Mouse (Mus musculus) MEL (cell line): ENCODE measurements around the gene Aurka. TPM values are rescaled to one million over a fixed set of nuclear protein-coding genes. Genes with fewer than 3 reads are reported as not detected.

Source experiments
- DNase-seq: peaks from one replicate; pipeline ENCODE4 v3.0.0; 2011; ENCODE audit warnings: low read depth, low spot score
- H3K27ac ChIP-seq: 2 replicates; pipeline ENCODE4 v1.5.1; 2012; ENCODE audit warnings: low read depth, mild to moderate bottlenecking, control low read depth, low read length, moderate library complexity; ENCODE audit not compliant: control insufficient read depth
- H3K27me3 ChIP-seq, 2 experiments: fragments of 150-350 bp in 1 of 2; sonication (generic) in 1 of 2; 2 replicates each; pipeline ENCODE4 v1.6.1; 2012; ENCODE audit warnings: low read length in 2 of 2, mild to moderate bottlenecking in 2 of 2, improper control_type of control experiment in 1 of 2, moderate library complexity in 1 of 2; ENCODE audit not compliant: insufficient read depth in 2 of 2, control insufficient read depth in 1 of 2
- H3K36me3 ChIP-seq, 2 experiments: 2 replicates each; pipeline ENCODE4 v1.6.1; 2012 to 2014; ENCODE audit warnings: low read length in 2 of 2, improper control_type of control experiment in 1 of 2, inconsistent platforms in 1 of 2, mild to moderate bottlenecking in 1 of 2; ENCODE audit not compliant: insufficient read depth in 2 of 2, control insufficient read depth in 1 of 2
- H3K4me1 ChIP-seq, 2 experiments: fragments of 150-350 bp in 1 of 2; sonication (generic) in 1 of 2; 2 replicates each; pipeline ENCODE4 v1.6.1; 2012; ENCODE audit warnings: low read length in 2 of 2, improper control_type of control experiment in 1 of 2, mild to moderate bottlenecking in 1 of 2; ENCODE audit not compliant: insufficient read depth in 2 of 2, control insufficient read depth in 1 of 2
- H3K4me3 ChIP-seq, 2 experiments: fragments of 150-350 bp in 1 of 2; sonication (generic) in 1 of 2; 2 replicates each; pipeline ENCODE4 v1.5.1; 2012; ENCODE audit warnings: low read depth in 2 of 2, low read length in 2 of 2, mild to moderate bottlenecking in 2 of 2, moderate library complexity in 2 of 2, control low read depth in 1 of 2, improper control_type of control experiment in 1 of 2; ENCODE audit not compliant: control insufficient read depth in 1 of 2, insufficient read depth in 1 of 2
- H3K79me2 ChIP-seq: 2 replicates; pipeline ENCODE4 v1.6.1; 2012; ENCODE audit warnings: mild to moderate bottlenecking, low read length, moderate library complexity; ENCODE audit not compliant: control insufficient read depth, poor library complexity, insufficient read depth
- H3K9ac ChIP-seq: 2 replicates; pipeline ENCODE4 v1.6.1; 2012; ENCODE audit warnings: low read depth, mild to moderate bottlenecking, control low read depth, low read length, moderate library complexity; ENCODE audit not compliant: control insufficient read depth, poor library complexity, severe bottlenecking
- H3K9me3 ChIP-seq: fragments of 150-350 bp; sonication (generic); replicated peaks from 2 replicates; pipeline ENCODE4 v1.6.1; 2012; ENCODE audit warnings: mild to moderate bottlenecking, low read length, improper control_type of control experiment, moderate library complexity; ENCODE audit not compliant: insufficient read depth
- BHLHE40 ChIP-seq: IDR thresholded peaks from 2 replicates; pipeline ENCODE4 v1.6.1; 2012; ENCODE audit warnings: low read depth, mild to moderate bottlenecking, inconsistent platforms, low read length, improper control_type of control experiment, borderline replicate concordance
- CHD1 ChIP-seq: IDR thresholded peaks from 2 replicates; pipeline ENCODE4 v1.6.1; 2012; ENCODE audit warnings: low read depth, mild to moderate bottlenecking, inconsistent platforms, low read length, improper control_type of control experiment
- CTCF ChIP-seq, 3 experiments: IDR thresholded peaks in 2 of 3; conservative IDR thresholded peaks in 1 of 3; 2 replicates each; pipeline ENCODE4 v1.5.1; 2011 to 2012; ENCODE audit warnings: low read length in 3 of 3, low read depth in 2 of 3, mild to moderate bottlenecking in 2 of 3, improper control_type of control experiment in 1 of 3, inconsistent platforms in 1 of 3, mixed read lengths in 1 of 3, moderate library complexity in 1 of 3; ENCODE audit not compliant: control insufficient read depth in 1 of 3, insufficient read depth in 1 of 3, poor library complexity in 1 of 3, severe bottlenecking in 1 of 3
- E2F4 ChIP-seq: IDR thresholded peaks from 2 replicates; pipeline ENCODE4 v1.6.1; 2011; ENCODE audit warnings: low read depth, low read length, improper control_type of control experiment, borderline replicate concordance
- ETS1 ChIP-seq: IDR thresholded peaks from 2 replicates; pipeline ENCODE4 v1.6.1; 2012; ENCODE audit warnings: low read depth, mild to moderate bottlenecking, inconsistent platforms, low read length, improper control_type of control experiment, moderate library complexity
- GABPA ChIP-seq: IDR thresholded peaks from 2 replicates; pipeline ENCODE4 v1.6.1; 2012; ENCODE audit warnings: low read depth, mild to moderate bottlenecking, inconsistent platforms, low read length, improper control_type of control experiment, moderate library complexity
- GATA1 ChIP-seq: IDR thresholded peaks from 2 replicates; pipeline ENCODE4 v1.6.1; 2011; ENCODE audit warnings: low read depth, low read length, improper control_type of control experiment
- JUND ChIP-seq: IDR thresholded peaks from 2 replicates; pipeline ENCODE4 v1.6.1; 2011; ENCODE audit warnings: low read depth, mild to moderate bottlenecking, improper control_type of control experiment, low read length
- KAT2A ChIP-seq: conservative IDR thresholded peaks from 2 replicates; pipeline ENCODE4 v1.6.1; 2012; ENCODE audit warnings: low read depth, low read length, improper control_type of control experiment, inconsistent platforms
- MAFK ChIP-seq: IDR thresholded peaks from 2 replicates; pipeline ENCODE4 v1.6.1; 2011; ENCODE audit warnings: low read depth, mild to moderate bottlenecking, low read length, improper control_type of control experiment, borderline replicate concordance
- MAZ ChIP-seq: IDR thresholded peaks from 2 replicates; pipeline ENCODE4 v1.6.1; 2012; ENCODE audit warnings: low read depth, mild to moderate bottlenecking, inconsistent platforms, low read length, improper control_type of control experiment
- MYB ChIP-seq: IDR thresholded peaks from 2 replicates; pipeline ENCODE4 v1.6.1; 2011; ENCODE audit warnings: mild to moderate bottlenecking, low read depth, low read length, improper control_type of control experiment
- MYC ChIP-seq: IDR thresholded peaks from 2 replicates; pipeline ENCODE4 v1.6.1; 2011; ENCODE audit warnings: low read depth, mild to moderate bottlenecking, low read length, improper control_type of control experiment, moderate library complexity
- NRF1 ChIP-seq: IDR thresholded peaks from 2 replicates; pipeline ENCODE4 v1.6.1; 2014; ENCODE audit warnings: low read depth, mild to moderate bottlenecking, inconsistent platforms, low read length, improper control_type of control experiment, moderate library complexity; ENCODE audit not compliant: poor library complexity, insufficient read depth, severe bottlenecking
- POLR2A ChIP-seq, 2 experiments: IDR thresholded peaks; 2 replicates each; pipeline ENCODE4 v1.6.1; 2011 to 2012; ENCODE audit warnings: low read length in 2 of 2, mild to moderate bottlenecking in 2 of 2, control low read depth in 1 of 2, improper control_type of control experiment in 1 of 2, low read depth in 1 of 2, moderate library complexity in 1 of 2; ENCODE audit not compliant: control insufficient read depth in 1 of 2, insufficient read depth in 1 of 2, poor library complexity in 1 of 2
- POLR2AphosphoS5 ChIP-seq: IDR thresholded peaks from 2 replicates; pipeline ENCODE4 v1.6.1; 2012; ENCODE audit warnings: low read depth, borderline replicate concordance, mild to moderate bottlenecking, inconsistent platforms, low read length, moderate library complexity, mixed read lengths
- RAD21 ChIP-seq: IDR thresholded peaks from 2 replicates; pipeline ENCODE4 v1.6.1; 2011; ENCODE audit warnings: mild to moderate bottlenecking, low read depth, low read length, improper control_type of control experiment
- SIN3A ChIP-seq: IDR thresholded peaks from 2 replicates; pipeline ENCODE4 v1.6.1; 2012; ENCODE audit warnings: low read length, improper control_type of control experiment, inconsistent platforms
- SMC3 ChIP-seq: IDR thresholded peaks from 2 replicates; pipeline ENCODE4 v1.6.1; 2011; ENCODE audit warnings: low read depth, low read length, improper control_type of control experiment
- TAL1 ChIP-seq: IDR thresholded peaks from 2 replicates; pipeline ENCODE4 v1.6.1; 2012; ENCODE audit warnings: mild to moderate bottlenecking, inconsistent platforms, low read length, moderate library complexity, mixed read lengths
- TBP ChIP-seq: IDR thresholded peaks from 2 replicates; pipeline ENCODE4 v1.8.0; 2011; ENCODE audit warnings: low read depth, low read length, improper control_type of control experiment
- USF2 ChIP-seq, 2 experiments: IDR thresholded peaks; 2 replicates each; pipeline ENCODE4 v1.6.1; 2011 to 2012; ENCODE audit warnings: improper control_type of control experiment in 2 of 2, low read length in 2 of 2, borderline replicate concordance in 1 of 2, inconsistent platforms in 1 of 2, low read depth in 1 of 2, mild to moderate bottlenecking in 1 of 2; ENCODE audit not compliant: insufficient read depth in 1 of 2
- ZNF384 ChIP-seq: IDR thresholded peaks from 2 replicates; pipeline ENCODE4 v1.6.1; 2012; ENCODE audit warnings: low read depth, mild to moderate bottlenecking, inconsistent platforms, low read length, improper control_type of control experiment
- polyA plus RNA-seq, 2 experiments: library from polyadenylated mRNA; stranded (reverse) in 1 of 2; unstranded in 1 of 2; fragments of >175 nt in 1 of 2; fragments of >200 nt in 1 of 2; gene quantifications; 2 replicates each; pipeline versions ENCODE4 v1.2.1 to v1.2.4; 2012; ENCODE audit warnings: low replicate concordance in 2 of 2, low read depth in 1 of 2; ENCODE audit not compliant: insufficient read length in 2 of 2, insufficient read depth in 1 of 2, missing spikeins in 1 of 2
- total RNA-seq: library from RNA; depleted of rRNA; stranded (reverse); fragments of 300-350 nt; gene quantifications from 2 replicates; pipeline ENCODE4 v1.2.3, GENCODE M21; 2012

The Aurka gene
- total and polyA plus RNA-seq, 3 experiments = 110 to 236 (median 150) TPM

DNA sequence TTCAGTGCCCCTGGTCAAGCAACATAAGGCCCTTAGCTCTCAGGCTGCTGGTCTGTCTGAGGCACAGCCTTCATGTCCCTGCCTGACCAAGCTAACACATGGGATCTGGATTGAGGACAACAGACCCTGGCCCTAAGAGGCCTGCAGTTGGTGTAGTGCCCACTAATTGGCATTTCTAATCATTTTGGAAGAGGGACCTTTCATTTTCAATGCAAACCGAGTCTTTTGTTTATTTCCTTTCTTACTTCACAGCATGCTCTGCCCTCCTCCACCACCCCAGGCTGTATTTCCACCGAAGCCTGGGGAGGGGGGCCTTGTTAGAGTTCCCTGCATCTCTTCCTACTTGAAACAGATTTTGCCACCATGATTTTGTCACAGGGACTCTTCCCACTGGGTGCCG is 29.4 kb downstream of the Aurka start:
- no peak for DNase-seq
- no peak for TF ChIP-seq ETS1
- no peak for TF ChIP-seq MAZ
- TF ChIP-seq MAFK = no peak
- TF ChIP-seq USF2 (IDR thresholded peaks at IDR 0.05; ENCODE audit: borderline replicate concordance in 1 of 2, insufficient read depth in 1 of 2, low read depth in 1 of 2, low read length in 2 of 2) = no peak
- no peak for TF ChIP-seq KAT2A
- TF ChIP-seq SMC3 = no peak
- TF ChIP-seq BHLHE40 = no peak
- no peak for TF ChIP-seq CTCF (IDR thresholded peaks at IDR 0.05 in 2 of 3, conservative IDR thresholded peaks at IDR 0.05 in 1 of 3; ENCODE audit: control insufficient read depth in 1 of 3, insufficient read depth in 1 of 3, low read depth in 2 of 3, low read length in 3 of 3, poor library complexity in 1 of 3, severe bottlenecking in 1 of 3)
- TF ChIP-seq MYC = no peak
- TF ChIP-seq RAD21 = no peak
- TF ChIP-seq POLR2A (IDR thresholded peaks at IDR 0.05; ENCODE audit: control insufficient read depth in 1 of 2, insufficient read depth in 1 of 2, low read depth in 1 of 2, low read length in 2 of 2, poor library complexity in 1 of 2) = no peak
- Histone ChIP-seq H3K9ac (no peak overlapping the region), H3K4me3 (no peak overlapping the region), H3K36me3 (peaks cover 0 to 3% of the 10 kb centered on the region in 2 experiments; a peak in 1 of 4 replicates), H3K9me3 (no peaks in the 10 kb centered on the region), H3K27me3 (no peaks in the 10 kb centered on the region), H3K27ac (no peak overlapping the region), H3K79me2 (no peaks in the 10 kb centered on the region; the same call in 1 of the 2 replicates), H3K4me1 (peaks cover 0 to 2% of the 10 kb centered on the region in 2 experiments; a peak in 1 of 4 replicates)

DNA sequence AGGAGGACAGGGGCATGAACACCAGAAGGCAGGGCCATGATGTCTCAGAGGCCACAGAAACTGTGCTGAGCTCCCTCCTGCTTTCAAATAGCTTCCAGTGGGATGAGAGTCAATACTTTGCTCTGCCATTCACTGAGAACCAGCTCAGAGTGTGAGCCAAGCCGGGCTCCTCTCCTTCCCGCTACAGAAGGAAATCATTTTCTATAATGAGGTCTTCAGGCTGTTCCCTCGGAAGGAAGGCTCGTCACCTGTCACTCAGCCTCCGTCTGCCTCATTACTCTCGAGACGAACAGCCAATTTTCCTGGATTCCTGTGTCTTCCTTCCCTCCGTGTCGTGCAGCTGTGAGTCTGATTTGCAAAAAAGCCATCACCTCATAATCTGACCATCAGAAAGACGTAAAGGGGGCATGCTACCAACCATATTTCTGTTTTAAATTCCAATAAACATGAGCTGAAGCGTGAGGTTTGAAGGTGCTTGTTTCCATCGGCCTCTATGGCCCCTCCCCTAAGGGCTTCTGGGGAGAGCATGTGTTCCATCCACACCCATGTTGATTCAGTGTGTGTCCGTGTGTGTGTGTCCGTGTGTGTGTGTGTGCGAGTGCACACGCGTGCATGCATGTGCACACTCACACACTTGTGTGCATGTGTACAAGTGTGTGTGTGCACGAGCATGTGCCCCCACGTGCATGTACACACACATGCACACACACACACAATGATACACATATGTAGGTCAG is 32.0 kb downstream of the Aurka start:
- Histone ChIP-seq H3K9me3 (no peaks in the 10 kb centered on the region), H3K79me2 (no peaks in the 10 kb centered on the region), H3K4me3 (no peak overlapping the region), H3K4me1 (no peaks in the 10 kb centered on the region), H3K9ac (no peak overlapping the region), H3K36me3 (no peaks in the 10 kb centered on the region), H3K27me3 (no peaks in the 10 kb centered on the region; a peak in 1 of 4 replicates), H3K27ac (no peak overlapping the region)
- TF ChIP-seq CHD1 (no peak), TBP (no peak), TAL1 (no peak), JUND (no peak), SIN3A (no peak), NRF1 (no peak), MYC (no peak), GATA1 (no peak), POLR2AphosphoS5 (no peak), ZNF384 (no peak), MYB (no peak), GABPA (no peak), POLR2A (IDR thresholded peaks at IDR 0.05; ENCODE audit: control insufficient read depth in 1 of 2, insufficient read depth in 1 of 2, low read depth in 1 of 2, low read length in 2 of 2, poor library complexity in 1 of 2) (no peak), ETS1 (no peak), CTCF (IDR thresholded peaks at IDR 0.05 in 2 of 3, conservative IDR thresholded peaks at IDR 0.05 in 1 of 3; ENCODE audit: control insufficient read depth in 1 of 3, insufficient read depth in 1 of 3, low read depth in 2 of 3, low read length in 3 of 3, poor library complexity in 1 of 3, severe bottlenecking in 1 of 3) (no peak), BHLHE40 (no peak), E2F4 (no peak), KAT2A (no peak)
- no peak for DNase-seq
